Mouse (Mus musculus): ENCODE measurements at regions not wholly inside any gene's neighbourhood (a gene's known extent, or its start where the extent isn't known, plus 50 kb on each side); places are given as distances from the start of the nearest gene placed in this dataset.

- Histone ChIP-seq H3K9ac (replicated peaks) (no peak overlapping the region), H3K4me1 (no peaks in the 10 kb centered on the region)
- WGBS, result 82% methylated on average over 3 of the region's 3 CpGs
These were observed 332.6 kb upstream of the Gm21961 start for GRCm38 (mm10) chr15:65347277-65347676.

GRCm38 (mm10) chr15:65342501-65342900 lies 327.8 kb upstream of the Gm21961 start:
- Histone ChIP-seq H3K36me3 (no peaks in the 10 kb centered on the region), H3K27me3 (no peaks in the 10 kb centered on the region)
- WGBS, result 65% methylated on average over 2 of the region's 2 CpGs

More at GRCm38 (mm10) chr15:65347277-65347676, 332.6 kb upstream of the Gm21961 start:
- Histone ChIP-seq H3K27ac (replicated peaks) (no peak overlapping the region), H3K27me3 (no peaks in the 10 kb centered on the region), H3K4me2 (replicated peaks) (no peak overlapping the region), H3K36me3 (no peaks in the 10 kb centered on the region), H3K9me3 (no peaks in the 10 kb centered on the region), H3K4me3 (no peak overlapping the region)
- ATAC-seq (replicated peaks), result no peak

GRCm38 (mm10) chr15:65334076-65334475 lies 319.4 kb upstream of the Gm21961 start:
- WGBS, result 95% methylated on average over 2 of the region's 2 CpGs
- Histone ChIP-seq H3K27ac (replicated peaks) (no peak overlapping the region), H3K4me3 (no peak overlapping the region), H3K4me2 (replicated peaks) (no peak overlapping the region), H3K9ac (replicated peaks) (no peak overlapping the region), H3K27me3 (no peaks in the 10 kb centered on the region), H3K36me3 (no peaks in the 10 kb centered on the region), H3K9me3 (no peaks in the 10 kb centered on the region), H3K4me1 (no peaks in the 10 kb centered on the region)
- no peak for ATAC-seq (replicated peaks)

More at GRCm38 (mm10) chr15:65342501-65342900, 327.8 kb upstream of the Gm21961 start:
- Histone ChIP-seq H3K9me3 (no peaks in the 10 kb centered on the region), H3K27ac (replicated peaks) (no peak overlapping the region), H3K9ac (replicated peaks) (no peak overlapping the region), H3K4me3 (no peak overlapping the region), H3K4me2 (replicated peaks) (no peak overlapping the region), H3K4me1 (no peaks in the 10 kb centered on the region)
- no peak for ATAC-seq (replicated peaks)

GRCm38 (mm10) chr15:65308066-65308465 lies 293.4 kb upstream of the Gm21961 start:
- Histone ChIP-seq H3K4me2 (replicated peaks) (no peak overlapping the region), H3K36me3 (no peaks in the 10 kb centered on the region), H3K27ac (replicated peaks) (no peak overlapping the region), H3K4me1 (no peaks in the 10 kb centered on the region), H3K27me3 (no peaks in the 10 kb centered on the region), H3K9ac (replicated peaks) (no peak overlapping the region), H3K9me3 (no peaks in the 10 kb centered on the region), H3K4me3 (no peak overlapping the region)
- no peak for ATAC-seq (replicated peaks)
- 14% methylated on average over 6 of the region's 6 CpGs for WGBS

- Histone ChIP-seq H3K27ac (replicated peaks) (no peak overlapping the region), H3K4me2 (replicated peaks) (no peak overlapping the region), H3K4me3 (no peak overlapping the region), H3K27me3 (no peaks in the 10 kb centered on the region), H3K9me3 (no peaks in the 10 kb centered on the region), H3K36me3 (no peaks in the 10 kb centered on the region), H3K9ac (replicated peaks) (no peak overlapping the region), H3K4me1 (no peaks in the 10 kb centered on the region)
- ATAC-seq (replicated peaks), result no peak
These were observed 244.1 kb upstream of the Gm21961 start for GRCm38 (mm10) chr15:65258816-65259215.

- H3K4me1 ChIP-seq, result no peaks in the 10 kb centered on the region
- no peak overlapping the region for H3K9ac ChIP-seq (replicated peaks)
- H3K27ac ChIP-seq (replicated peaks), result no peak overlapping the region
- no peaks in the 10 kb centered on the region for H3K9me3 ChIP-seq
- H3K4me3 ChIP-seq, result no peak overlapping the region
- peak; percentile 67; the same call in 1 of the 2 replicates for ATAC-seq (replicated peaks)
- no peak overlapping the region for H3K4me2 ChIP-seq (replicated peaks)
- no peaks in the 10 kb centered on the region for H3K27me3 ChIP-seq
- H3K36me3 ChIP-seq, result no peaks in the 10 kb centered on the region
These were observed 207.8 kb upstream of the Gm21961 start for GRCm38 (mm10) chr15:65222504-65222903.

- Histone ChIP-seq H3K4me1 (no peaks in the 10 kb centered on the region), H3K4me3 (no peak overlapping the region), H3K9ac (replicated peaks) (no peak overlapping the region), H3K9me3 (no peaks in the 10 kb centered on the region), H3K4me2 (replicated peaks) (no peak overlapping the region), H3K36me3 (no peaks in the 10 kb centered on the region), H3K27ac (replicated peaks) (no peak overlapping the region), H3K27me3 (no peaks in the 10 kb centered on the region)
- ATAC-seq (replicated peaks), result no peak
- 82% methylated on average over 2 of the region's 2 CpGs for WGBS
These were observed 203.2 kb upstream of the Gm21961 start for GRCm38 (mm10) chr15:65217908-65218307.

GRCm38 (mm10) chr15:65196307-65196706 lies 181.6 kb upstream of the Gm21961 start:
- 88% methylated on average over 3 of the region's 3 CpGs for WGBS
- no peak for ATAC-seq (replicated peaks)

GRCm38 (mm10) chr15:65193654-65194053 lies 178.9 kb upstream of the Gm21961 start:
- no peaks in the 10 kb centered on the region for H3K9me3 ChIP-seq
- no peaks in the 10 kb centered on the region for H3K27me3 ChIP-seq
- no peak overlapping the region for H3K4me3 ChIP-seq
- H3K9ac ChIP-seq (replicated peaks), result no peak overlapping the region
- no peak overlapping the region for H3K27ac ChIP-seq (replicated peaks)
- no peak for ATAC-seq (replicated peaks)
- 91% methylated on average over 1 of the region's 1 CpGs for WGBS
- no peaks in the 10 kb centered on the region for H3K4me1 ChIP-seq
- no peak overlapping the region for H3K4me2 ChIP-seq (replicated peaks)
- H3K36me3 ChIP-seq, result no peaks in the 10 kb centered on the region

More at GRCm38 (mm10) chr15:65196307-65196706, 181.6 kb upstream of the Gm21961 start:
- no peaks in the 10 kb centered on the region for H3K36me3 ChIP-seq
- no peaks in the 10 kb centered on the region for H3K27me3 ChIP-seq
- no peaks in the 10 kb centered on the region for H3K4me1 ChIP-seq
- H3K9ac ChIP-seq (replicated peaks), result no peak overlapping the region
- no peak overlapping the region for H3K4me2 ChIP-seq (replicated peaks)
- no peak overlapping the region for H3K27ac ChIP-seq (replicated peaks)
- no peak overlapping the region for H3K4me3 ChIP-seq
- H3K9me3 ChIP-seq, result no peaks in the 10 kb centered on the region

All from forebrain, embryonic 15.5 days (tissue).